Mouse (Mus musculus): Measurements from ENCODE around the gene Jakmip3. TPM values are rescaled to one million over a fixed set of nuclear protein-coding genes. Genes with fewer than 3 reads are reported as not detected.

Gene Jakmip3
- polyA plus RNA-seq, 1 experiment from 2014 or later, result 1.5 TPM

GRCm38 (mm10) chr7:139091681-139092080 is 151.2 kb downstream of the Jakmip3 start:
- WGBS, result 83% methylated on average over 9 of the region's 9 CpGs
- Histone ChIP-seq H3K4me3 (ENCODE audit: low read depth, low read length) (no peak overlapping the region), H3K4me2 (replicated peaks; ENCODE audit: low read depth, low read length) (no peak overlapping the region), H3K36me3 (ENCODE audit: control insufficient read depth, insufficient read depth, low read length) (peaks cover 16% of the 10 kb centered on the region), H3K9ac (ENCODE audit: low read depth, low read length) (no peak overlapping the region), H3K4me1 (replicated peaks; ENCODE audit: control insufficient read depth, insufficient read depth, low read length) (no peaks in the 10 kb centered on the region; the same call in 1 of the 2 replicates), H3K27me3 (ENCODE audit: control insufficient read depth, insufficient read depth, low read length) (no peaks in the 10 kb centered on the region), H3K27ac (ENCODE audit: low read depth, low read length) (no peak overlapping the region), H3K9me3 (ENCODE audit: control insufficient read depth, low read length) (no peaks in the 10 kb centered on the region)
- DNase-seq (ENCODE audit: low spot score), result no peak
- ATAC-seq (ENCODE audit: low FRiP score), result no peak

- no peak overlapping the region for H3K9ac ChIP-seq (ENCODE audit: low read depth, low read length)
- H3K36me3 ChIP-seq (ENCODE audit: control insufficient read depth, insufficient read depth, low read length), result peaks cover 16% of the 10 kb centered on the region
- H3K4me3 ChIP-seq (ENCODE audit: low read depth, low read length), result no peak overlapping the region
- no peaks in the 10 kb centered on the region; the same call in 1 of the 2 replicates for H3K4me1 ChIP-seq (replicated peaks; ENCODE audit: control insufficient read depth, insufficient read depth, low read length)
- WGBS, result 96% methylated on average over 5 of the region's 5 CpGs
- no peaks in the 10 kb centered on the region for H3K9me3 ChIP-seq (ENCODE audit: control insufficient read depth, low read length)
- no peak overlapping the region for H3K27ac ChIP-seq (ENCODE audit: low read depth, low read length)
- no peaks in the 10 kb centered on the region for H3K27me3 ChIP-seq (ENCODE audit: control insufficient read depth, insufficient read depth, low read length)
- no peak overlapping the region for H3K4me2 ChIP-seq (replicated peaks; ENCODE audit: low read depth, low read length)
- ATAC-seq (ENCODE audit: low FRiP score) (no peak), DNase-seq (ENCODE audit: low spot score) (no peak)
Observed at GRCm38 (mm10) chr7:139092676-139093075, 152.1 kb downstream of the Jakmip3 start.

GRCm38 (mm10) chr7:139093124-139093523 is 152.6 kb downstream of the Jakmip3 start:
- H3K36me3 ChIP-seq (ENCODE audit: control insufficient read depth, insufficient read depth, low read length), result peaks cover 16% of the 10 kb centered on the region

GRCm38 (mm10) chr7:139093781-139094180 is 153.3 kb downstream of the Jakmip3 start:
- H3K4me2 ChIP-seq (replicated peaks; ENCODE audit: low read depth, low read length), result no peak overlapping the region
- no peaks in the 10 kb centered on the region for H3K27me3 ChIP-seq (ENCODE audit: control insufficient read depth, insufficient read depth, low read length)
- no peak overlapping the region for H3K27ac ChIP-seq (ENCODE audit: low read depth, low read length)
- no peaks in the 10 kb centered on the region for H3K4me1 ChIP-seq (replicated peaks; ENCODE audit: control insufficient read depth, insufficient read depth, low read length)
- H3K9ac ChIP-seq (ENCODE audit: low read depth, low read length), result no peak overlapping the region
- no peak overlapping the region for H3K4me3 ChIP-seq (ENCODE audit: low read depth, low read length)
- peaks cover 16% of the 10 kb centered on the region for H3K36me3 ChIP-seq (ENCODE audit: control insufficient read depth, insufficient read depth, low read length)
- 74% methylated on average over 7 of the region's 7 CpGs for WGBS
- no peak for ATAC-seq (ENCODE audit: low FRiP score)
- no peak for DNase-seq (ENCODE audit: low spot score)
- H3K9me3 ChIP-seq (ENCODE audit: control insufficient read depth, low read length), result no peaks in the 10 kb centered on the region

More at GRCm38 (mm10) chr7:139093124-139093523, 152.6 kb downstream of the Jakmip3 start:
- H3K4me3 ChIP-seq (ENCODE audit: low read depth, low read length), result no peak overlapping the region
- ATAC-seq (ENCODE audit: low FRiP score) (no peak), DNase-seq (ENCODE audit: low spot score) (no peak)
- WGBS, result 94% methylated on average over 5 of the region's 5 CpGs
- no peak overlapping the region for H3K9ac ChIP-seq (ENCODE audit: low read depth, low read length)
- no peak overlapping the region for H3K27ac ChIP-seq (ENCODE audit: low read depth, low read length)
- no peaks in the 10 kb centered on the region; the same call in 1 of the 2 replicates for H3K4me1 ChIP-seq (replicated peaks; ENCODE audit: control insufficient read depth, insufficient read depth, low read length)
- H3K4me2 ChIP-seq (replicated peaks; ENCODE audit: low read depth, low read length), result no peak overlapping the region
- H3K27me3 ChIP-seq (ENCODE audit: control insufficient read depth, insufficient read depth, low read length), result no peaks in the 10 kb centered on the region
- H3K9me3 ChIP-seq (ENCODE audit: control insufficient read depth, low read length), result no peaks in the 10 kb centered on the region

- Histone ChIP-seq H3K36me3 (ENCODE audit: control insufficient read depth, insufficient read depth, low read length) (peaks cover 16% of the 10 kb centered on the region), H3K4me2 (replicated peaks; ENCODE audit: low read depth, low read length) (no peak overlapping the region), H3K4me3 (ENCODE audit: low read depth, low read length) (no peak overlapping the region), H3K27ac (ENCODE audit: low read depth, low read length) (no peak overlapping the region), H3K27me3 (ENCODE audit: control insufficient read depth, insufficient read depth, low read length) (no peaks in the 10 kb centered on the region), H3K9ac (ENCODE audit: low read depth, low read length) (no peak overlapping the region), H3K4me1 (replicated peaks; ENCODE audit: control insufficient read depth, insufficient read depth, low read length) (no peaks in the 10 kb centered on the region), H3K9me3 (ENCODE audit: control insufficient read depth, low read length) (no peaks in the 10 kb centered on the region)
- no peak for ATAC-seq (ENCODE audit: low FRiP score)
- 89% methylated on average over 6 of the region's 6 CpGs for WGBS
- no peak for DNase-seq (ENCODE audit: low spot score)
Observed at GRCm38 (mm10) chr7:139094761-139095160, 154.2 kb downstream of the Jakmip3 start.

- Histone ChIP-seq H3K36me3 (ENCODE audit: control insufficient read depth, insufficient read depth, low read length) (peaks cover 16% of the 10 kb centered on the region), H3K9me3 (ENCODE audit: control insufficient read depth, low read length) (no peaks in the 10 kb centered on the region), H3K27me3 (ENCODE audit: control insufficient read depth, insufficient read depth, low read length) (no peaks in the 10 kb centered on the region), H3K4me3 (ENCODE audit: low read depth, low read length) (no peak overlapping the region), H3K4me2 (replicated peaks; ENCODE audit: low read depth, low read length) (no peak overlapping the region), H3K27ac (ENCODE audit: low read depth, low read length) (no peak overlapping the region), H3K4me1 (replicated peaks; ENCODE audit: control insufficient read depth, insufficient read depth, low read length) (no peaks in the 10 kb centered on the region), H3K9ac (ENCODE audit: low read depth, low read length) (no peak overlapping the region)
- no peak for ATAC-seq (ENCODE audit: low FRiP score)
- WGBS, result 88% methylated on average over 7 of the region's 7 CpGs
- no peak for DNase-seq (ENCODE audit: low spot score)
Observed at GRCm38 (mm10) chr7:139095282-139095681, 154.8 kb downstream of the Jakmip3 start.

GRCm38 (mm10) chr7:139096399-139096798 is 155.9 kb downstream of the Jakmip3 start:
- no peak for DNase-seq (ENCODE audit: low spot score)
- no peak for ATAC-seq (ENCODE audit: low FRiP score)
- H3K4me1 ChIP-seq (replicated peaks; ENCODE audit: control insufficient read depth, insufficient read depth, low read length), result no peaks in the 10 kb centered on the region
- no peak overlapping the region for H3K9ac ChIP-seq (ENCODE audit: low read depth, low read length)
- H3K4me2 ChIP-seq (replicated peaks; ENCODE audit: low read depth, low read length), result no peak overlapping the region
- 94% methylated on average over 6 of the region's 6 CpGs for WGBS
- H3K36me3 ChIP-seq (ENCODE audit: control insufficient read depth, insufficient read depth, low read length), result peaks cover 10% of the 10 kb centered on the region
- no peak overlapping the region for H3K27ac ChIP-seq (ENCODE audit: low read depth, low read length)
- no peak overlapping the region for H3K4me3 ChIP-seq (ENCODE audit: low read depth, low read length)
- H3K9me3 ChIP-seq (ENCODE audit: control insufficient read depth, low read length), result no peaks in the 10 kb centered on the region
- no peaks in the 10 kb centered on the region for H3K27me3 ChIP-seq (ENCODE audit: control insufficient read depth, insufficient read depth, low read length)

- Histone ChIP-seq H3K4me2 (replicated peaks; ENCODE audit: low read depth, low read length) (no peak overlapping the region), H3K4me3 (ENCODE audit: low read depth, low read length) (no peak overlapping the region), H3K27ac (ENCODE audit: low read depth, low read length) (no peak overlapping the region), H3K36me3 (ENCODE audit: control insufficient read depth, insufficient read depth, low read length) (peaks cover 3% of the 10 kb centered on the region; the same call in 1 of the 2 replicates), H3K9ac (ENCODE audit: low read depth, low read length) (no peak overlapping the region), H3K27me3 (ENCODE audit: control insufficient read depth, insufficient read depth, low read length) (no peaks in the 10 kb centered on the region), H3K4me1 (replicated peaks; ENCODE audit: control insufficient read depth, insufficient read depth, low read length) (no peaks in the 10 kb centered on the region), H3K9me3 (ENCODE audit: control insufficient read depth, low read length) (no peaks in the 10 kb centered on the region)
- DNase-seq (ENCODE audit: low spot score) (no peak), ATAC-seq (ENCODE audit: low FRiP score) (no peak)
- 83% methylated on average over 12 of the region's 12 CpGs for WGBS
Observed at GRCm38 (mm10) chr7:139100531-139101095, 160.1 kb downstream of the Jakmip3 start.

- H3K4me3 ChIP-seq (ENCODE audit: low read depth, low read length), result no peak overlapping the region
- no peak overlapping the region for H3K27ac ChIP-seq (ENCODE audit: low read depth, low read length)
- no peaks in the 10 kb centered on the region for H3K9me3 ChIP-seq (ENCODE audit: control insufficient read depth, low read length)
- H3K9ac ChIP-seq (ENCODE audit: low read depth, low read length), result no peak overlapping the region
- WGBS, result 74% methylated on average over 10 of the region's 10 CpGs
- H3K36me3 ChIP-seq (ENCODE audit: control insufficient read depth, insufficient read depth, low read length), result no peaks in the 10 kb centered on the region
- no peaks in the 10 kb centered on the region for H3K27me3 ChIP-seq (ENCODE audit: control insufficient read depth, insufficient read depth, low read length)
- DNase-seq (ENCODE audit: low spot score) (no peak), ATAC-seq (ENCODE audit: low FRiP score) (no peak)
- H3K4me2 ChIP-seq (replicated peaks; ENCODE audit: low read depth, low read length), result no peak overlapping the region
- H3K4me1 ChIP-seq (replicated peaks; ENCODE audit: control insufficient read depth, insufficient read depth, low read length), result no peaks in the 10 kb centered on the region
Observed at GRCm38 (mm10) chr7:139101286-139101804, 160.8 kb downstream of the Jakmip3 start.
